Mouse (Mus musculus) brain, adult 10 weeks (tissue): ENCODE data around the gene Cep128. TPM values are rescaled to one million over a fixed set of nuclear protein-coding genes. Genes with fewer than 3 reads are reported as not detected.

Experiments
- polyA plus RNA-seq: library from polyadenylated mRNA; stranded (reverse); fragments of 350-450 nt; fragmentation: Illumina TruSeq; extraction: RNeasy Lipid Tissue Mini Kit (QIAGEN cat#74804); gene quantifications from one replicate; pipeline ENCODE4 v1.2.3, GENCODE M21; 2015; ENCODE audit warnings: low read depth, low replicate concordance

Gene Cep128
- 9.5 TPM for polyA plus RNA-seq

GRCm38 (mm10) chr12:91384281-91385017, at the start of gene Cep128, which contains the start of gene Tshr:
TSS of gene Cep128 (minus strand) at chr12:91384409.
TSS of gene Tshr (plus strand) at chr12:91384563.

Other genes starting within 250 kb of the Cep128 start
- 0.30 TPM for gene Tshr, start 154 bp upstream of the Cep128 start, polyA plus RNA-seq
- 14.8 TPM for gene Gtf2a1, start 206.1 kb upstream of the Cep128 start, polyA plus RNA-seq